ENCODE assay signal across 22 mouse cellular contexts in the genomic region with DNA sequence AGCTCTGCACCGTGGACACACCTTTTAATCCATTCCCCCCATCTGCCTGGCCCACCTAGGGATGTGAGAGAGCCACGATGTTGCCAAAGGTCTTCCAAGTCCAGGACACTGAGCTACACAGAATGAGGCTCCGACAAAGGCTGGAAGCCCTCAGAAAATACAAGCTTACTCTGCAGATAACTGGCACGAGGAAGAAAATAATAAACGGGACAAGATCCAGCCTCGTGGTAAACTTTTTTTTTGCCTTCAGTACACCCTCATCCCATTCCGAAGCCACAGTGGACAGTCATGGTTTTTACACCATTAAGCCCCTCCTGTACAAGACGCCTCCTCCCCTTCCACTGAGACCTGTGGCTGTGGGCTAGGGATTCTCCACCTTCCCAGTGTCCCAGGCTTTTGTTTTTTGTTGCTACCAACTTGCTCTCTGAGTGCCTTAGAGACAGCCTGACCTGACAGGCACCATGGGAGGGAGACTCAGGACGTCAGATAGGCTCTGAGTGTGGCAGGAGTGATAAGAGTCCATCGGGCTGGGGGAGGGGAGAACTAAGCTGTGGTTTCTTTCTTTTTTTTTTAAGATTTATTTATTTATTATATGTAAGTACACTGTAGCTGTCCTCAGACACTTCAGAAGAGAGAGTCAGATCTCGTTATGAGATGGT. TPM values are rescaled to one million over a fixed set of nuclear protein-coding genes. Genes with fewer than 3 reads are reported as not detected.
DNase-seq lines count a peak whose midpoint lies in the region; ATAC-seq and TF ChIP-seq lines count a peak whose summit lies in the region.
"Had no signal": no experiment of that assay in that cellular context is flagged by ENCODE, and none has a peak within 500 bp of the region (broad histone marks: within the 10 kb centered on the region; RNA-seq: fewer than 3 reads in every experiment).

No protein-coding gene starts in this region.

- H3K27ac ChIP-seq in heart, adult 2 months, result no peak overlapping the region; the same call in 1 of the 2 replicates
- no peak overlapping the region for H3K27ac ChIP-seq in liver, embryonic 13.5 days
- no peak overlapping the region for H3K27ac ChIP-seq in midbrain, embryonic 13.5 days
- H3K27ac ChIP-seq in forebrain, embryonic 16.5 days (ENCODE audit: low read length), result no peak overlapping the region
- H3K27ac ChIP-seq: embryonic facial prominence, embryonic 13.5 days; hindbrain, postnatal 0 days; left cerebral cortex, adult 2 months; lung, embryonic 15.5 days; macrophage had no signal

- 0 out of 2 replicates have a peak, but pooled peaks have one; percentile 28 for TF ChIP-seq EP300 in heart, adult 2 months (IDR thresholded peaks at IDR 0.05; ENCODE audit: insufficient read depth, low read depth, low read length)

- no peaks in the 10 kb centered on the region for H3K79me2 ChIP-seq in heart, adult 2 months (replicated peaks; ENCODE audit: control insufficient read depth, insufficient read depth, low read length)

- no peak for DNase-seq in heart, adult 2 months
- no peak for DNase-seq in heart, adult 11 months
- DNase-seq in retina, postnatal 1 day, result peak; percentile 15
- DNase-seq in retina, embryonic 14.5 days (ENCODE audit: low spot score), result no peak
- peak; percentile 41 for DNase-seq in liver, embryonic 13.5 days
- DNase-seq in spleen, postnatal 36 days (ENCODE audit: low spot score in 2 of 2), result no peak
- DNase-seq: adrenal gland, postnatal 25 days; cerebellum, adult 8-10 months; gastrocnemius, postnatal 25 days; heart, postnatal 4 days; kidney, adult 18-20 months; kidney, postnatal 14 days; midbrain, embryonic 14.5 days; thymus, postnatal 25 days had no signal

- no peak overlapping the region for H3K4me3 ChIP-seq in heart, adult 2 months
- 0 out of 2 replicates have a peak overlapping the region, but pooled peaks have one; percentile 8 for H3K4me3 ChIP-seq in liver, embryonic 13.5 days (replicated peaks)
- no peak overlapping the region for H3K4me3 ChIP-seq in midbrain, embryonic 13.5 days (replicated peaks)
- no peak overlapping the region for H3K4me3 ChIP-seq in forebrain, embryonic 16.5 days (replicated peaks; ENCODE audit: low read length)
- H3K4me3 ChIP-seq: embryonic facial prominence, embryonic 13.5 days; left cerebral cortex, adult 2 months; lung, embryonic 15.5 days; myocyte had no signal

- TF ChIP-seq CTCF in heart, adult 2 months (IDR thresholded peaks at IDR 0.05), result no peak

- H3K9ac ChIP-seq in heart, adult 2 months (ENCODE audit: low read depth, low read length), result no peak overlapping the region
- H3K9ac ChIP-seq in liver, embryonic 13.5 days, result peak overlapping the region; percentile 29; the same call in 1 of the 2 replicates
- H3K9ac ChIP-seq in midbrain, embryonic 13.5 days (replicated peaks), result no peak overlapping the region
- no peak overlapping the region for H3K9ac ChIP-seq in forebrain, embryonic 16.5 days (replicated peaks; ENCODE audit: low read depth, low read length)
- H3K9ac ChIP-seq: embryonic facial prominence, embryonic 13.5 days; lung, embryonic 15.5 days had no signal

- WGBS in heart, adult 2 months, result 35% methylated on average over 11 of the region's 11 CpGs
- 16% methylated on average over 11 of the region's 11 CpGs for WGBS in liver, embryonic 13.5 days (ENCODE audit: insufficient replicate concordance)
- WGBS in midbrain, embryonic 13.5 days, result 54% methylated on average over 11 of the region's 11 CpGs
- WGBS in forebrain, embryonic 16.5 days, result 59% methylated on average over 11 of the region's 11 CpGs

- H3K4me2 ChIP-seq in liver, embryonic 13.5 days, result peak overlapping the region; percentile 33; the same call in 1 of the 2 replicates
- no peak overlapping the region for H3K4me2 ChIP-seq in midbrain, embryonic 13.5 days (replicated peaks)
- no peak overlapping the region for H3K4me2 ChIP-seq in forebrain, embryonic 16.5 days (ENCODE audit: low read length)
- H3K4me2 ChIP-seq: embryonic facial prominence, embryonic 13.5 days; lung, embryonic 15.5 days had no signal

- H3K36me3 ChIP-seq in heart, adult 2 months (ENCODE audit: control insufficient read depth, insufficient read depth, low read length), result no peaks in the 10 kb centered on the region
- no peaks in the 10 kb centered on the region for H3K36me3 ChIP-seq in liver, embryonic 13.5 days
- no peaks in the 10 kb centered on the region for H3K36me3 ChIP-seq in midbrain, embryonic 13.5 days
- H3K36me3 ChIP-seq in forebrain, embryonic 16.5 days (ENCODE audit: control insufficient read depth, insufficient read depth), result no peaks in the 10 kb centered on the region
- H3K36me3 ChIP-seq: embryonic facial prominence, embryonic 13.5 days; lung, embryonic 15.5 days had no signal

- no peak for TF ChIP-seq POLR2A in heart, adult 2 months (IDR thresholded peaks at IDR 0.05; ENCODE audit: insufficient read depth, low read depth, low read length)

- intact Hi-C loops in heart, adult 2 months (cut with DNase I), result no loop called here

- peaks cover 5% of the 10 kb centered on the region for H3K4me1 ChIP-seq in heart, adult 2 months (ENCODE audit: control insufficient read depth, insufficient read depth, low read length)
- H3K4me1 ChIP-seq in liver, embryonic 13.5 days (replicated peaks), result peaks cover 28% of the 10 kb centered on the region
- peaks cover 7% of the 10 kb centered on the region for H3K4me1 ChIP-seq in midbrain, embryonic 13.5 days (replicated peaks)
- H3K4me1 ChIP-seq in forebrain, embryonic 16.5 days (replicated peaks; ENCODE audit: control insufficient read depth, insufficient read depth, low read length), result peaks cover 10% of the 10 kb centered on the region; the same call in 1 of the 2 replicates
- H3K4me1 ChIP-seq: embryonic facial prominence, embryonic 13.5 days had no signal

- no peaks in the 10 kb centered on the region for H3K27me3 ChIP-seq in heart, adult 2 months (ENCODE audit: control insufficient read depth, insufficient read depth, low read length)
- 0 out of 2 replicates have a peak, but pooled peaks cover 4% of the 10 kb centered on the region for H3K27me3 ChIP-seq in liver, embryonic 13.5 days
- H3K27me3 ChIP-seq in midbrain, embryonic 13.5 days, result peaks cover 13% of the 10 kb centered on the region; the same call in 1 of the 2 replicates
- H3K27me3 ChIP-seq in forebrain, embryonic 16.5 days (replicated peaks; ENCODE audit: control insufficient read depth, insufficient read depth, low read length), result no peaks in the 10 kb centered on the region
- H3K27me3 ChIP-seq: embryonic facial prominence, embryonic 13.5 days; lung, embryonic 15.5 days had no signal

- no peaks in the 10 kb centered on the region for H3K9me3 ChIP-seq in liver, embryonic 13.5 days (replicated peaks)
- no peaks in the 10 kb centered on the region for H3K9me3 ChIP-seq in midbrain, embryonic 13.5 days
- no peaks in the 10 kb centered on the region for H3K9me3 ChIP-seq in forebrain, embryonic 16.5 days (ENCODE audit: control insufficient read depth, low read length)
- H3K9me3 ChIP-seq: embryonic facial prominence, embryonic 13.5 days; lung, embryonic 15.5 days had no signal

- ATAC-seq in liver, embryonic 13.5 days (ENCODE audit: low read depth), result peak; percentile 82
- no peak for ATAC-seq in midbrain, embryonic 13.5 days
- ATAC-seq in forebrain, embryonic 16.5 days, result no peak
- ATAC-seq: hindbrain, postnatal 0 days had no signal

RNA-seq across cellular contexts. Expression of a gene that starts 7.6 kb away (rescaled TPM):
- total RNA-seq in heart, adult 2 months (2021), result 1 to 10 TPM; 4.7 to 6.9 TPM
- polyA plus RNA-seq in heart, adult 2 months (2012; rRNA removed), result 7.5 and 7.6 TPM in 2 replicates
- 2.6 and 2.8 TPM in 2 replicates for polyA plus RNA-seq in liver, embryonic 13.5 days (2015; fragmentation: Nextera tagmentation; extraction: Ambion mirVana)
- 0.68 and 1.2 TPM in 2 replicates for polyA plus RNA-seq in midbrain, embryonic 13.5 days (2015; fragmentation: Nextera tagmentation; extraction: Ambion mirVana)
- polyA plus RNA-seq in forebrain, embryonic 16.5 days (2015; fragmentation: Nextera tagmentation; extraction: Ambion mirVana), result 2.4 and 3.9 TPM in 2 replicates

Comparison
In these comparisons a context has a peak if more than half of its experiments do, and no peak if none do; other contexts are left out.
1. DNase-seq: peak in retina, postnatal 1 day (single experiment) and liver, embryonic 13.5 days (single experiment); none in heart, adult 2 months (0 of 2), heart, adult 11 months (single experiment), retina, embryonic 14.5 days (single experiment) and spleen, postnatal 36 days (0 of 2).